Mouse (Mus musculus): ENCODE measurements around the gene U2af2. TPM values are rescaled to one million over a fixed set of nuclear protein-coding genes. Genes with fewer than 3 reads are reported as not detected.

The U2af2 gene
- 37.7 and 54.7 TPM in 2 replicates for polyA plus RNA-seq (2015; fragmentation: Nextera tagmentation; extraction: Ambion mirVana)

DNA sequence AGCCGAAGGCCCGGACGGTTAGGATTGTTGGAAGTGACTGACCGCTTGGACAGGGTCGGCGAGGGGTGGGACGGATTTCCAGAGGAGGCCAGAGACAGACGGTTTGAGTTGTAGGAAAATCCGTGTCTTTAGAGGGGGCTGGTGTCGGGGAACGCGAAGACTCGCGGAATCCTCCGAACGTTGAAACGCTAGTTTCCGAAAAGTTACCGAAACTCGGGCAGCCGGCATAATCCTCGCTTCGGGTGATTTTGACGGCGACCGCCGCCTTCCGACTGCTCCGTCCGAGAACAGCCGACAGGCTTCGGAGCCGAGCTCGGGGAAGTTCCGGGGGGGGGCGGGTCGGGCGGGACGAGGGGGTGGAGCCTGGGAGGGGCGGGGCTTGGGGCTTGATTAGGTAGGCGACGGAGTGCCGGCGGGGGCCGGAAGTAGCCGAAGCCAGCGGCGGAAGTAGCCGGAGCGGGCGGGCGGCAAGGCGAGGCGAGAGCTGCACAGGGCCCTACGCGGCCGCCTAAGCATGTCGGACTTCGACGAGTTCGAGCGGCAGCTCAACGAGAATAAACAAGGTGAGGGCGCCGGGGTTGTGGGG lies at the start of gene U2af2:
TSS of gene U2af2 (plus strand) at position 370 of the 586 bp plus-strand sequence.

GRCm38 (mm10) chr7:5014251-5015117 lies 47.5 kb upstream of the U2af2 start, which contains the start of the genes Zfp524 and Fiz1:
TSS of gene Zfp524 (plus strand) at chr7:5014415.
TSS of gene Fiz1 (minus strand) at chr7:5014697.

GRCm38 (mm10) chr7:5015118-5016001 lies 46.6 kb upstream of the U2af2 start, which contains the start of gene Gm44973:
TSS of gene Gm44973 (plus strand) at chr7:5015496.

DNA sequence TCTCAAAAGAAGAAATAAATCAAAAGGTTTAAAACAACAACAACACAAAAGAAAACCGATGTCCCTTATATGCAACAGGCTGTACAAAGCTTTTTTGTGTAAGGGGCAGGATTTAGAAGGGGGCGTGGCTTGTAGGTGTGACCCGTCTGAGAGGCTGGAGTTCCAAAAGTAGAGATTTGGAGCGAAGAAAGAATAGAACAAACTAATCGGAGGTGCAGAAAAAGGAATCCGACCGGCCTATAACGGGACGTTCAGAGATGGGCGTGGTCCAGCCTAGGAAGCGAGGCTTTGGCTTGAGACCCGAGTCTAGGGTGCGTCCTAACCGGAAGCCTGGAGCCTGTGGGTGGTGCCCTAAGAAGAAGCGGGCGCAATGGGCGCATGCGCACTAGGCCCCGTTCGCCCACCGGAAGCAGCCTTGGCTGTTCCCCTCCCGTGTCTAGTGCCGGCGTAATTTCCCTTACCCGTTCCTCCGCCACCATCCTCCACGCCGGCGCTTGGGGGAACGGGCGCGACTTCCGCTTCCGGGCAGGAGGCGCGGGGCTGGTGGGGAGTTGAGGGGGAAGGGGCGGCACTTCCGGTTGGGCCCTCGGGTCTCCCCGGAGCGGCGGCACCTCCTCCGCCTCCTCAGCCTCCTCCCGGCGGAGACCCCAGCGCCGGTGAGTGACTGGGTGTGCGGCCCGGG lies 41.8 kb upstream of the U2af2 start, which contains the start of the genes Zfp865 and Ccdc106:
TSS of gene Zfp865 (plus strand) at position 377 of the 682 bp plus-strand sequence.
TSS of gene Ccdc106 (plus strand) at position 554 of the 682 bp plus-strand sequence.

DNA sequence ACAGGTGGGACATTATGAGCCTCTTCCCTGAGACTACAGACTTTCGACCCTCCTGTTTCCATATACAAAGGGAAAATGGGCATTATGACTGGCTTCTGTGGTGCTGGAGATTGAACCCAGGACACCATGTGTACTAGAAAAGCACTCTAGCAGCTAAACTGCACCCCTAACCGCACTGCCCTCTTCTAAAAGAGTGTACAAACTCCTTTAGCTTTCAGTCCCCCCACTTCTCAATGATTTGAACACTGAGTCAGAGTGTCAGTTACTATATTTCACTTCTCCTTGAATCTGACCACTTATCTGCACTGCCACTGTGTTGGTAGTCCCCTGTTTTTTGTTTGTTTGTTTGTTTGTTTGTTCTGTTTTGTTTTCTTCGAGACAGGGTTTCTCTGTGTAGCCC lies 28.1 kb upstream of the U2af2 start, which contains the start of gene 4632433K11Rik:
TSS of gene 4632433K11Rik (plus strand) at position 301 of the 400 bp plus-strand sequence.

GRCm38 (mm10) chr7:5038109-5038732 lies 23.7 kb upstream of the U2af2 start, which contains the start of gene Zfp784:
TSS of gene Zfp784 (minus strand) at chr7:5038446.

GRCm38 (mm10) chr7:5051193-5052192 lies 10.4 kb upstream of the U2af2 start, which contains the start of gene Zfp580:
TSS of gene Zfp580 (plus strand) at chr7:5051538.

DNA sequence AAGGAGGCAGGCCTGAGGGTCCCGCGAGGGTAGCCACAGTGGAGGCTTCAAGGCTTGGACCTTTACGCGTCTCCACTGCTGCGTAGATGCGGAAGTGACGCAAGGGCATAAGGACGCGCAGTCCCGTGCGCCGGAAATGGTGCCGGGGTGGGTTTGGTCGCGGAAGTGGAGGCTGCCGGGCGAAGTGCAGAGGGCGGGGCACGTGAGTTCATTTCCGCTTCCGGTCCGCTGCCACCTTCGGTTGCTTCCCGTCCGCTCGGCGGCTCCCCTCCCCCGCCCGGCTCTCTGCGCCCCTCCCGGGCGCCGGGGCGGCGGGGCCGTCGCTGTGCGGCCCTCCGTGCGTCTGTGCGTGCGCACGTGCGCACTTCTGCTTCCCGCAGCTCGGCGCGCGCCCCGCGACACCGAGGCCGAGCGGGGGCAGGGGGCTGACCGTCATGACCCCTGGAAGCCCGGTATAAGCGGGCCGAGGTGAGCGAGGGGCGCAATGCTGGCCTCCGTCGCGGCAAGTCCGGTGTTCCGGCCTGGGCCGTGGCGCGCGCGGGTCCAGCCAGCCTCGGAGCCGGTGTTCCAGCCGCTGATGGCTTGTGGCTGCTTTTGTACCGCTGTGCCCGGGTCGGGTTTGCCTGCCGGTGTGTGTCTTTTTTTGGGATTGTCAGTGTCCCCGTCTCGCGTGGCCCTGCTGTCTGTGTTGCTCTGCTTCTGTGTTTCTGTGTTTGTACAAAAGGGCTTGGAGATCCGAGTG lies 18.2 kb downstream of the U2af2 start, which contains the start of gene Epn1:
TSS of gene Epn1 (plus strand) at position 226 of the 742 bp plus-strand sequence.

GRCm38 (mm10) chr7:5116850-5117249 lies 54.9 kb downstream of the U2af2 start, which contains the start of gene Rfpl4:
TSS of gene Rfpl4 (minus strand) at chr7:5116950.

DNA sequence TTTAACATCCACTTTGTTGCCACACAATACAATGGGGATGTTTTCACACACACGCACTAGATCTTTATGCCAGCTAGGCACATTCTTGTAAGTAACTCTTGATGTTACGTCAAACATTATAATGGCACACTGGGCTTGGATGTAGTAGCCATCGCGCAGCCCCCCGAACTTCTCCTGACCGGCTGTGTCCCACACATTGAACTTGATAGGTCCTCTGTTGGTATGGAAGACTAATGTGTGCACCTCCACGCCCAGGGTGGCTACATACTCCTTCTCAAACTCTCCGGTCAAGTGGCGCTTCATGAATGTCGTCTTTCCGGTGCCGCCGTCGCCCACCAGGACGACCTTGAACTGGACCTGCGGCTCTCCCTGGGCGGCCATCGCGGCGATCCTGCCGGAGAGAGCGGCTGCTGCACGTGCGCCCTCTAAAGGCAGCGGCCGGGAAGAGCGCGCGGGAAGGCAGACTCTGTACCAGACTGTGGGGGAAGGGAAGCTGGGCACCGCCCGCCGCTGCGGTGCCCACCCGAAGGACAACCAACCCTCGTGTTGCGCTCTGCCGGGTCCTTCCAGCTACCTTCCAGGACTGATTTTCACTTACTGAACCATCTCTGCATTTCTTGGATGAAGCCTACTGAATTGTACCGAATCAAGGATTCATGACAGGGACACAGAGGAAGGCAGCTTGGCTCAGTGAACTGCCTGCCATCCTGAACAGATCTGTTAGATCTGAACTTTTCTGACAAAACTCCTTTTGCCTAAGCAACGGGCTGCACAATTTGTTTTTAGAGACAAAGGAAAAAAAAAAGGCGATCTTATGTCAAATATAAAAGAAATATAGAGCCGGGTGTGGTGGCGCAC lies 63.8 kb downstream of the U2af2 start, which contains the start of gene Rasl2-9:
TSS of gene Rasl2-9 (minus strand) at position 402 of the 858 bp plus-strand sequence.

Small RNAs within 50 kb of the gene (microRNA-seq; reads per million reads assigned to microRNA genes)
- gene Gm26217 (ENCODE audit: borderline replicate concordance, insufficient number of aligned reads): not detected

Other genes starting within 250 kb of the U2af2 start
- gene Ube2s, start 249.6 kb upstream of the U2af2 start, polyA plus RNA-seq (2015; fragmentation: Nextera tagmentation; extraction: Ambion mirVana): 144 and 154 TPM in 2 replicates
- gene Shisa7, start 217.4 kb upstream of the U2af2 start, polyA plus RNA-seq (2015; fragmentation: Nextera tagmentation; extraction: Ambion mirVana): 0.61 and 1.1 TPM in 2 replicates
- gene Isoc2b, start 191.9 kb upstream of the U2af2 start, polyA plus RNA-seq (2015; fragmentation: Nextera tagmentation; extraction: Ambion mirVana): 38.4 and 57.5 TPM in 2 replicates
- 0.95 and 1.2 TPM in 2 replicates for gene Isoc2a, start 185.0 kb upstream of the U2af2 start, polyA plus RNA-seq (2015; fragmentation: Nextera tagmentation; extraction: Ambion mirVana)
- 0.09 and 0.10 TPM in 2 replicates for gene Gm36210, start 155.6 kb upstream of the U2af2 start, polyA plus RNA-seq (2015; fragmentation: Nextera tagmentation; extraction: Ambion mirVana)
- 3.5 and 4.1 TPM in 2 replicates for gene Zfp628, start 146.9 kb upstream of the U2af2 start, polyA plus RNA-seq (2015; fragmentation: Nextera tagmentation; extraction: Ambion mirVana)
- 6.9 and 7.6 TPM in 2 replicates for gene Nat14, start 140.1 kb upstream of the U2af2 start, polyA plus RNA-seq (2015; fragmentation: Nextera tagmentation; extraction: Ambion mirVana)
- 3.6 and 3.7 TPM in 2 replicates for gene Ssc5d, start 136.4 kb upstream of the U2af2 start, polyA plus RNA-seq (2015; fragmentation: Nextera tagmentation; extraction: Ambion mirVana)
- gene Sbk2, start 97.7 kb upstream of the U2af2 start, polyA plus RNA-seq (2015; fragmentation: Nextera tagmentation; extraction: Ambion mirVana): 0.19 TPM in 1 of 2 replicates, not detected in the other
- 0.18 TPM in 1 of 2 replicates, not detected in the other for gene Sbk3, start 91.0 kb upstream of the U2af2 start, polyA plus RNA-seq (2015; fragmentation: Nextera tagmentation; extraction: Ambion mirVana)
- gene Zfp579, start 66.0 kb upstream of the U2af2 start, polyA plus RNA-seq (2015; fragmentation: Nextera tagmentation; extraction: Ambion mirVana): 20.7 and 21.3 TPM in 2 replicates
- gene Zfp524, start 47.7 kb upstream of the U2af2 start, polyA plus RNA-seq (2015; fragmentation: Nextera tagmentation; extraction: Ambion mirVana): 8.4 and 12.0 TPM in 2 replicates
- gene Fiz1, start 47.4 kb upstream of the U2af2 start, polyA plus RNA-seq (2015; fragmentation: Nextera tagmentation; extraction: Ambion mirVana): 17.2 and 20.9 TPM in 2 replicates
- 2.2 and 3.8 TPM in 2 replicates for gene Gm44973, start 46.6 kb upstream of the U2af2 start, polyA plus RNA-seq (2015; fragmentation: Nextera tagmentation; extraction: Ambion mirVana)
- 4.2 and 4.6 TPM in 2 replicates for gene Zfp865, start 41.8 kb upstream of the U2af2 start, polyA plus RNA-seq (2015; fragmentation: Nextera tagmentation; extraction: Ambion mirVana)
- 6.2 and 11.3 TPM in 2 replicates for gene Ccdc106, start 41.6 kb upstream of the U2af2 start, polyA plus RNA-seq (2015; fragmentation: Nextera tagmentation; extraction: Ambion mirVana)
- gene 4632433K11Rik, start 28.0 kb upstream of the U2af2 start, polyA plus RNA-seq (2015; fragmentation: Nextera tagmentation; extraction: Ambion mirVana): not detected in 2 replicates
- 3.7 and 4.9 TPM in 2 replicates for gene Zfp784, start 23.7 kb upstream of the U2af2 start, polyA plus RNA-seq (2015; fragmentation: Nextera tagmentation; extraction: Ambion mirVana)
- gene Zfp580, start 10.6 kb upstream of the U2af2 start, polyA plus RNA-seq (2015; fragmentation: Nextera tagmentation; extraction: Ambion mirVana): 27.7 and 36.3 TPM in 2 replicates
- gene Epn1, start 18.1 kb downstream of the U2af2 start, polyA plus RNA-seq (2015; fragmentation: Nextera tagmentation; extraction: Ambion mirVana): 45.0 and 49.3 TPM in 2 replicates
- gene Rfpl4, start 54.8 kb downstream of the U2af2 start, polyA plus RNA-seq (2015; fragmentation: Nextera tagmentation; extraction: Ambion mirVana): not detected in 2 replicates
- 1.4 and 1.7 TPM in 2 replicates for gene Rasl2-9, start 63.8 kb downstream of the U2af2 start, polyA plus RNA-seq (2015; fragmentation: Nextera tagmentation; extraction: Ambion mirVana)
- gene Vmn1r55, start 87.5 kb downstream of the U2af2 start, polyA plus RNA-seq (2015; fragmentation: Nextera tagmentation; extraction: Ambion mirVana): not detected in 2 replicates
- gene Vmn1r56, start 134.6 kb downstream of the U2af2 start, polyA plus RNA-seq (2015; fragmentation: Nextera tagmentation; extraction: Ambion mirVana): not detected in 2 replicates
- not detected in 2 replicates for gene Vmn1r57, start 156.3 kb downstream of the U2af2 start, polyA plus RNA-seq (2015; fragmentation: Nextera tagmentation; extraction: Ambion mirVana)